Mouse (Mus musculus): ENCODE results near the gene P2rx6. TPM values are rescaled to one million over a fixed set of nuclear protein-coding genes. Genes with fewer than 3 reads are reported as not detected.

Gene P2rx6
- polyA plus RNA-seq, 2 experiments = 0.06 TPM; not detected in 1

GRCm38 (mm10) chr16:17561128-17561750, 446 bp upstream of the P2rx6 start, which contains the start of gene Lrrc74b:
Gene Lrrc74b (minus strand): TSS chr16:17561247.
- Histone ChIP-seq H3K4me1 (replicated peaks; ENCODE audit: control insufficient read depth in 2 of 2, insufficient read depth in 2 of 2, low read length in 1 of 2) (peaks cover 5 to 14% of the 10 kb centered on the region in 2 experiments), H3K9me3 (ENCODE audit: control insufficient read depth, low read length) (no peaks in the 10 kb centered on the region), H3K9ac (replicated peaks) (no peak within 1 kb of the TSS), H3K27ac (no peak within 1 kb of the TSS), H3K36me3 (replicated peaks; ENCODE audit: control insufficient read depth, insufficient read depth, low read depth) (no peaks in the 10 kb centered on the region), H3K4me3 (ENCODE audit: insufficient read depth in 1 of 2, low read depth in 2 of 2, low read length in 2 of 2) (peak within 1 kb of the TSS in 1 of 2 experiments; percentile 19; a peak in 2 of 4 replicates), H3K27me3 (ENCODE audit: control insufficient read depth, insufficient read depth, low read length) (peaks cover 2% of the 10 kb centered on the region; the same call in 1 of the 2 replicates), H3K4me2 (ENCODE audit: low read depth) (peak within 1 kb of the TSS; percentile 45)
- WGBS (ENCODE audit: insufficient replicate concordance) = 7% methylated on average over 22 of the region's 22 CpGs
- no peak for ATAC-seq (ENCODE audit: insufficient read depth)
- DNase-seq (ENCODE audit: low read depth in 3 of 3, low spot score in 3 of 3) = no peak
- TF ChIP-seq EP300 (IDR thresholded peaks at IDR 0.05; ENCODE audit: low read depth) (no peak), CTCF (IDR thresholded peaks at IDR 0.05; ENCODE audit: low read depth) (no peak)

DNA sequence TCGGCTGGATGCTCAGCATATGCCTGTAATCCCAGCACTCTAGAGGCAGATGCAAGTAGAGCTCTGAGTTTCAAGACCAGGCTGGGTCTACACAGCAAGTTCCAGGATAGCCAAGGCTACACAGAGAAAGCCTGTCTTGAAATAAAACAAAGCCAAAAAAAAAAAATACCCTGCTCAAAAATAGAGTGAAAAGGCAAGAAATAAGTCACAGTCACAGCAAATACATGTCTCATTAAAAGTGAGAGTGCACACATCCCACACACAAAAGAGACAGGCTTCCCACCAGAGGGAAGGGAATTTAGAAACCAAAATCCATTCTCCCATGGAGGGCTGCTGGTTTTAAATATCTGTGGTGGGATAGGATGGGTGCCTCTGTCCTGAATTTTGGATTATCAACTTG, 1.9 kb downstream of the P2rx6 start:
- H3K4me1 ChIP-seq (replicated peaks; ENCODE audit: control insufficient read depth in 2 of 2, insufficient read depth in 2 of 2, low read length in 1 of 2) = peaks cover 5 to 9% of the 10 kb centered on the region in 2 experiments
- H3K27ac ChIP-seq = no peak overlapping the region
- H3K27me3 ChIP-seq (ENCODE audit: control insufficient read depth, insufficient read depth, low read length) = peaks cover 2% of the 10 kb centered on the region; the same call in 1 of the 2 replicates
- no peaks in the 10 kb centered on the region for H3K36me3 ChIP-seq (replicated peaks; ENCODE audit: control insufficient read depth, insufficient read depth, low read depth)
- H3K4me2 ChIP-seq (ENCODE audit: low read depth) = no peak overlapping the region
- H3K9me3 ChIP-seq (ENCODE audit: control insufficient read depth, low read length) = no peaks in the 10 kb centered on the region
- H3K9ac ChIP-seq (replicated peaks) = no peak overlapping the region
- TF ChIP-seq EP300 (IDR thresholded peaks at IDR 0.05; ENCODE audit: low read depth) (no peak), CTCF (IDR thresholded peaks at IDR 0.05; ENCODE audit: low read depth) (no peak)
- DNase-seq (ENCODE audit: low read depth in 3 of 3, low spot score in 3 of 3) (no peak), ATAC-seq (ENCODE audit: insufficient read depth) (no peak)
- WGBS (ENCODE audit: insufficient replicate concordance) = 23% methylated on average over 1 of the region's 1 CpGs
- H3K4me3 ChIP-seq (ENCODE audit: insufficient read depth in 1 of 2, low read depth in 2 of 2, low read length in 2 of 2) = no peak overlapping the region

DNA sequence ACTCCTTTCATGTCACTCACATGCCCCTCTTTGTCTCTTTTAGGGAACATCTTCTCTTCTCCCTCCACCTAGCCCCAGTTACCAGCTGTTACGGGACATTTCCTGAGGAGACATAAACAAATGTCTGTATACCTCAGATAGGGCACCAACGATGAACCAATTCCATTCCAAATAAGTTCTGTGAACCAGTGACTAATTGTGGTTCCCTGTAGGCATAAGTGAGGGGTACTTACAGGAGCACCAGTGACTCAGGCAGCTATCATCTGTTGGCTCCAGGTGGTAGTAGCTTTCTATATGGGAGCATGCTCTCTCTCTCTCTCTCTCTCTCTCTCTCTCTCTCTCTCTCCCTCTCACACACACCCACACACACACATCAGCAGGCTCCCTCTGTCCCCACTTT, 2.5 kb downstream of the P2rx6 start:
- DNase-seq (ENCODE audit: low read depth in 3 of 3, low spot score in 3 of 3) (no peak), ATAC-seq (ENCODE audit: insufficient read depth) (no peak)
- H3K27ac ChIP-seq = no peak overlapping the region
- no peak overlapping the region for H3K4me2 ChIP-seq (ENCODE audit: low read depth)
- no peaks in the 10 kb centered on the region for H3K9me3 ChIP-seq (ENCODE audit: control insufficient read depth, low read length)
- WGBS (ENCODE audit: insufficient replicate concordance) = 44% methylated on average over 2 of the region's 2 CpGs
- peaks cover 2% of the 10 kb centered on the region; the same call in 1 of the 2 replicates for H3K27me3 ChIP-seq (ENCODE audit: control insufficient read depth, insufficient read depth, low read length)
- H3K4me1 ChIP-seq (replicated peaks; ENCODE audit: control insufficient read depth in 2 of 2, insufficient read depth in 2 of 2, low read length in 1 of 2) = peaks cover 4 to 5% of the 10 kb centered on the region in 2 experiments; a peak in 3 of 4 replicates
- no peaks in the 10 kb centered on the region for H3K36me3 ChIP-seq (replicated peaks; ENCODE audit: control insufficient read depth, insufficient read depth, low read depth)
- no peak overlapping the region for H3K9ac ChIP-seq (replicated peaks)
- TF ChIP-seq CTCF (IDR thresholded peaks at IDR 0.05; ENCODE audit: low read depth) (no peak), EP300 (IDR thresholded peaks at IDR 0.05; ENCODE audit: low read depth) (no peak)
- H3K4me3 ChIP-seq (ENCODE audit: insufficient read depth in 1 of 2, low read depth in 2 of 2, low read length in 2 of 2) = no peak overlapping the region

GRCm38 (mm10) chr16:17564771-17565170, 3.1 kb downstream of the P2rx6 start:
- H3K4me1 ChIP-seq (replicated peaks; ENCODE audit: control insufficient read depth in 2 of 2, insufficient read depth in 2 of 2, low read length in 1 of 2) = peaks cover 4 to 5% of the 10 kb centered on the region in 2 experiments; a peak in 3 of 4 replicates
- 28% methylated on average over 3 of the region's 3 CpGs for WGBS (ENCODE audit: insufficient replicate concordance)
- H3K9ac ChIP-seq (replicated peaks) = no peak overlapping the region
- ATAC-seq (ENCODE audit: insufficient read depth) = no peak
- H3K4me3 ChIP-seq (ENCODE audit: insufficient read depth in 1 of 2, low read depth in 2 of 2, low read length in 2 of 2) = no peak overlapping the region
- no peak overlapping the region for H3K27ac ChIP-seq
- no peak for DNase-seq (ENCODE audit: low read depth in 3 of 3, low spot score in 3 of 3)
- no peak overlapping the region for H3K4me2 ChIP-seq (ENCODE audit: low read depth)
- peaks cover 2% of the 10 kb centered on the region; the same call in 1 of the 2 replicates for H3K27me3 ChIP-seq (ENCODE audit: control insufficient read depth, insufficient read depth, low read length)
- H3K36me3 ChIP-seq (replicated peaks; ENCODE audit: control insufficient read depth, insufficient read depth, low read depth) = no peaks in the 10 kb centered on the region
- H3K9me3 ChIP-seq (ENCODE audit: control insufficient read depth, low read length) = no peaks in the 10 kb centered on the region
- TF ChIP-seq CTCF (IDR thresholded peaks at IDR 0.05; ENCODE audit: low read depth) (no peak), EP300 (IDR thresholded peaks at IDR 0.05; ENCODE audit: low read depth) (no peak)

DNA sequence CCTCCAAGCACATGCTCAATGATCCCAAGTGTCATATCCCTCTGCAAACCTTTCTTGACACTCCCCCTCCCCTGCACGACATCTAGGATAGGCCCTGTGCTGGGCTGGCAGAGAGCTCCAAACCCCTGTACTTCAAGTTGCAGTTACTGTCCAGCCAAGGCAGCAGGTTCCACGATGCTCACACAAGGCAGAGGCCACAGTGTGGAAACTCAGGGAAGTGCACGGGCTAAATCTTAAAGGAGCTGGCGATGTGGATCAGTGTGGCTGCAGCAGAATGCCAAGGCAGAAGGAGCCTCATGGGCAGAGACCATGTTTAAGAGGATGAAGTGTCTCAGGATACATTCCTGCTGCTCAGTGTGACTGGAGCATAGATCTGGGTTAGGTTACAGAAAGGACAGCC, 4.5 kb downstream of the P2rx6 start:
- Histone ChIP-seq H3K4me2 (ENCODE audit: low read depth) (no peak overlapping the region), H3K9ac (replicated peaks) (no peak overlapping the region), H3K4me1 (replicated peaks; ENCODE audit: control insufficient read depth in 2 of 2, insufficient read depth in 2 of 2, low read length in 1 of 2) (peaks cover 3 to 4% of the 10 kb centered on the region in 2 experiments; a peak in 3 of 4 replicates), H3K27me3 (ENCODE audit: control insufficient read depth, insufficient read depth, low read length) (peaks cover 2% of the 10 kb centered on the region; the same call in 1 of the 2 replicates), H3K36me3 (replicated peaks; ENCODE audit: control insufficient read depth, insufficient read depth, low read depth) (no peaks in the 10 kb centered on the region), H3K4me3 (ENCODE audit: insufficient read depth in 1 of 2, low read depth in 2 of 2, low read length in 2 of 2) (no peak overlapping the region), H3K27ac (no peak overlapping the region), H3K9me3 (ENCODE audit: control insufficient read depth, low read length) (no peaks in the 10 kb centered on the region)
- 29% methylated on average over 4 of the region's 4 CpGs for WGBS (ENCODE audit: insufficient replicate concordance)
- no peak for DNase-seq (ENCODE audit: low read depth in 3 of 3, low spot score in 3 of 3)
- TF ChIP-seq CTCF (IDR thresholded peaks at IDR 0.05; ENCODE audit: low read depth) (peak; percentile 28; the same call in 1 of the 2 replicates), EP300 (IDR thresholded peaks at IDR 0.05; ENCODE audit: low read depth) (no peak)
- ATAC-seq (ENCODE audit: insufficient read depth) = no peak
